Mouse (Mus musculus): ENCODE data around the gene Fbxl5. TPM values are rescaled to one million over a fixed set of nuclear protein-coding genes. Genes with fewer than 3 reads are reported as not detected.

Gene Fbxl5
- total and polyA plus RNA-seq, 2 experiments from 2014 or later, result 84.5 to 122 TPM

DNA sequence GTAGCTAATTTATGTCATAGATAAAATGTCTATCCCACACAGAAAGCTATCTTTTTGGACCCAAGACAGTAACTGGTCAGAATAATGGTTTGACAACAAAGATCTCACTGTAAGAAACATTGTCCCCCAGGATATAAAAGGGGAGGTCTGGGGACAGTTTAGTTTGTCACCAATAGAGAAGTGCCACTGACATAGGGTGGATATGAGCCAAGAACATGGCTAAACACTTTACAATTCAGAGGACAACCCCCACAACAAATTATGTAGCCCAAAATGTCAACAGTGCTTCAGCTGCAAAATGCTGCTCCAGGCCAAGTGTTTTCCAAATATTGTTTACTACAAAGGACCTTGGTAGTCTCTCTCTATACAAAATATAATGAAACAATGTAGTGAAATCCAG is 45.0 kb downstream of the Fbxl5 start:
- H3K27ac ChIP-seq (ENCODE audit: low read depth, low read length), result no peak overlapping the region
- no peak overlapping the region for H3K4me2 ChIP-seq (ENCODE audit: low read depth, low read length, poor library complexity, severe bottlenecking)
- no peak overlapping the region for H3K9ac ChIP-seq (replicated peaks; ENCODE audit: low read length, poor library complexity, severe bottlenecking)
- ATAC-seq (ENCODE audit: low FRiP score), result no peak
- H3K4me1 ChIP-seq (ENCODE audit: insufficient read depth, low read length), result peaks cover 6% of the 10 kb centered on the region; the same call in 1 of the 2 replicates
- DNase-seq (ENCODE audit: low spot score), result peak; percentile 15
- no peak overlapping the region for H3K4me3 ChIP-seq (ENCODE audit: low read depth, low read length)
- no peaks in the 10 kb centered on the region for H3K9me3 ChIP-seq (ENCODE audit: low read length)
- no peaks in the 10 kb centered on the region for H3K36me3 ChIP-seq (ENCODE audit: insufficient read depth, low read length)
- no peaks in the 10 kb centered on the region for H3K27me3 ChIP-seq (ENCODE audit: insufficient read depth, low read length)
- no peak for TF ChIP-seq CTCF (IDR thresholded peaks at IDR 0.05)

DNA sequence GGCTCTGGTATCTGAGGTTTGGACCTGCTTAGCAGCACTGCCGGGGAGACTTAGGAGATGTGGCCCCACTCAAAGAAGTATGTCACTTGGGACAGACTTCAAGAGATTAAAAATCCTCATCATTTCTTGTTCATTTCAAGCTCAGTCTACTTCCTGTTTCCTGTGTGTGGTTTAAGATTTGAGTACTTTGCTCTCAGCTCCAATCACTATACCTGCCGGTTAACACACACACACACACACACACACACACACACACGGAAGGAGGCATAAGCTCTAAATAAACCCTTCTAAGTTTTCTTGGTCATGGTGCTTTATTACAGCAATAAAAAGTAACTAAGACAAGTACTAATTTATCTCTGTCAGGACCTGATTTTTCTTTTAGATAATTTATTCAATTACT is 49.9 kb downstream of the Fbxl5 start:
- H3K36me3 ChIP-seq (ENCODE audit: insufficient read depth, low read length), result peaks cover 16% of the 10 kb centered on the region
- no peak overlapping the region for H3K4me3 ChIP-seq (ENCODE audit: low read depth, low read length)
- TF ChIP-seq CTCF (IDR thresholded peaks at IDR 0.05), result no peak
- no peak overlapping the region for H3K4me2 ChIP-seq (ENCODE audit: low read depth, low read length, poor library complexity, severe bottlenecking)
- H3K9me3 ChIP-seq (ENCODE audit: low read length), result no peaks in the 10 kb centered on the region
- no peak overlapping the region for H3K9ac ChIP-seq (replicated peaks; ENCODE audit: low read length, poor library complexity, severe bottlenecking)
- H3K27ac ChIP-seq (ENCODE audit: low read depth, low read length), result no peak overlapping the region
- 90% methylated on average over 3 of the region's 3 CpGs for WGBS
- H3K4me1 ChIP-seq (ENCODE audit: insufficient read depth, low read length), result no peaks in the 10 kb centered on the region
- H3K27me3 ChIP-seq (ENCODE audit: insufficient read depth, low read length), result no peaks in the 10 kb centered on the region
- DNase-seq (ENCODE audit: low spot score) (no peak), ATAC-seq (ENCODE audit: low FRiP score) (no peak)

- 88% methylated on average over 3 of the region's 3 CpGs for WGBS
- no peak for ATAC-seq (ENCODE audit: low FRiP score)
- TF ChIP-seq CTCF (IDR thresholded peaks at IDR 0.05), result no peak
Measured at GRCm38 (mm10) chr5:43770618-43771354, 50.7 kb downstream of the Fbxl5 start.

GRCm38 (mm10) chr5:43749092-43749491 is 72.3 kb downstream of the Fbxl5 start:
- ATAC-seq (ENCODE audit: low FRiP score) (no peak), DNase-seq (ENCODE audit: low spot score) (no peak)
- no peaks in the 10 kb centered on the region for H3K4me1 ChIP-seq (ENCODE audit: insufficient read depth, low read length)
- H3K9me3 ChIP-seq (ENCODE audit: low read length), result no peaks in the 10 kb centered on the region
- H3K27me3 ChIP-seq (ENCODE audit: insufficient read depth, low read length), result no peaks in the 10 kb centered on the region
- peaks cover 3% of the 10 kb centered on the region; the same call in 1 of the 2 replicates for H3K36me3 ChIP-seq (ENCODE audit: insufficient read depth, low read length)
- no peak overlapping the region for H3K9ac ChIP-seq (replicated peaks; ENCODE audit: low read length, poor library complexity, severe bottlenecking)
- H3K27ac ChIP-seq (ENCODE audit: low read depth, low read length), result no peak overlapping the region
- H3K4me3 ChIP-seq (ENCODE audit: low read depth, low read length), result no peak overlapping the region
- no peak overlapping the region for H3K4me2 ChIP-seq (ENCODE audit: low read depth, low read length, poor library complexity, severe bottlenecking)
- no peak for TF ChIP-seq CTCF (IDR thresholded peaks at IDR 0.05)
- WGBS, result 84% methylated on average over 3 of the region's 3 CpGs

More at GRCm38 (mm10) chr5:43770618-43771354, 50.7 kb downstream of the Fbxl5 start:
- Histone ChIP-seq H3K9me3 (ENCODE audit: low read length) (no peaks in the 10 kb centered on the region), H3K9ac (replicated peaks; ENCODE audit: low read length, poor library complexity, severe bottlenecking) (no peak overlapping the region), H3K4me1 (ENCODE audit: insufficient read depth, low read length) (no peaks in the 10 kb centered on the region), H3K4me3 (ENCODE audit: low read depth, low read length) (no peak overlapping the region), H3K27ac (ENCODE audit: low read depth, low read length) (no peak overlapping the region), H3K4me2 (ENCODE audit: low read depth, low read length, poor library complexity, severe bottlenecking) (no peak overlapping the region), H3K27me3 (ENCODE audit: insufficient read depth, low read length) (no peaks in the 10 kb centered on the region), H3K36me3 (ENCODE audit: insufficient read depth, low read length) (peaks cover 16% of the 10 kb centered on the region)
- no peak for DNase-seq (ENCODE audit: low spot score)

DNA sequence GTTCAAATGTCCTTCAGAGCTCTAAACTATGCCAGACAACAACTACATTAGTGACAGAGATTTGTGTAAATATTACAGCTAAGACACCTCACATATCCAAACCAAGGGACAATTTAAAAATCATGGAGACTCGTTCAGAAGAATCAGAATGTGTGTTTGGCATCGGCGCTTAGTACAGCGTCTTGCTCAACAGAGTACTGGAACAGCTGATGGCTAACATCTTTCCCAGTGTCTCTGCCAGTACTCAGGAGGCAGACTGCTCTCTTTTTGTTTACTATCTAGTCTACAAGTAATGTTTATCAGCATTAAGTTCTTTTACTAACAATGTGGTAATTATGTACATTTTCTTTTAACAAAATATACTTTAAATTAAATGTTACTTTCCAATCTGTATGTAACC is 73.4 kb downstream of the Fbxl5 start:
- DNase-seq (ENCODE audit: low spot score), result no peak

GRCm38 (mm10) chr5:43745156-43745555 is 76.3 kb downstream of the Fbxl5 start:
- Histone ChIP-seq H3K4me1 (ENCODE audit: insufficient read depth, low read length) (no peaks in the 10 kb centered on the region), H3K4me3 (ENCODE audit: low read depth, low read length) (no peak overlapping the region), H3K4me2 (ENCODE audit: low read depth, low read length, poor library complexity, severe bottlenecking) (no peak overlapping the region), H3K27me3 (ENCODE audit: insufficient read depth, low read length) (no peaks in the 10 kb centered on the region), H3K27ac (ENCODE audit: low read depth, low read length) (no peak overlapping the region), H3K9me3 (ENCODE audit: low read length) (no peaks in the 10 kb centered on the region), H3K9ac (replicated peaks; ENCODE audit: low read length, poor library complexity, severe bottlenecking) (no peak overlapping the region), H3K36me3 (ENCODE audit: insufficient read depth, low read length) (peaks cover 8% of the 10 kb centered on the region)
- DNase-seq (ENCODE audit: low spot score) (no peak), ATAC-seq (ENCODE audit: low FRiP score) (no peak)
- 59% methylated on average over 5 of the region's 5 CpGs for WGBS
- TF ChIP-seq CTCF (IDR thresholded peaks at IDR 0.05), result no peak

More for the DNA sequence above, 73.4 kb downstream of the Fbxl5 start:
- H3K27me3 ChIP-seq (ENCODE audit: insufficient read depth, low read length), result no peaks in the 10 kb centered on the region
- no peak overlapping the region for H3K27ac ChIP-seq (ENCODE audit: low read depth, low read length)
- H3K9me3 ChIP-seq (ENCODE audit: low read length), result no peaks in the 10 kb centered on the region
- H3K4me3 ChIP-seq (ENCODE audit: low read depth, low read length), result no peak overlapping the region
- WGBS, result 93% methylated on average over 4 of the region's 4 CpGs
- ATAC-seq (ENCODE audit: low FRiP score), result no peak
- peaks cover 5% of the 10 kb centered on the region; the same call in 1 of the 2 replicates for H3K36me3 ChIP-seq (ENCODE audit: insufficient read depth, low read length)
- no peaks in the 10 kb centered on the region for H3K4me1 ChIP-seq (ENCODE audit: insufficient read depth, low read length)
- no peak for TF ChIP-seq CTCF (IDR thresholded peaks at IDR 0.05)
- H3K9ac ChIP-seq (replicated peaks; ENCODE audit: low read length, poor library complexity, severe bottlenecking), result no peak overlapping the region
- H3K4me2 ChIP-seq (ENCODE audit: low read depth, low read length, poor library complexity, severe bottlenecking), result no peak overlapping the region
